Comparison of ENCODE assay signal across 8 mouse cellular contexts in genomic region chr2:94371093-94371492, GRCm38 (mm10). TPM values are rescaled to one million over a fixed set of nuclear protein-coding genes. Genes with fewer than 3 reads are reported as not detected.
DNase-seq lines count a peak whose midpoint lies in the region; ATAC-seq and TF ChIP-seq lines count a peak whose summit lies in the region.
"Had no signal": no experiment of that assay in that cellular context is flagged by ENCODE, and none has a peak within 500 bp of the region (broad histone marks: within the 10 kb centered on the region; RNA-seq: fewer than 3 reads in every experiment).

No protein-coding gene starts in this region.

- no peak for TF ChIP-seq EP300 in CH12.LX (IDR thresholded peaks at IDR 0.05; ENCODE audit: low read length)
- no peak for TF ChIP-seq EP300 in lung, postnatal 0 days (IDR thresholded peaks at IDR 0.05)

- in situ Hi-C loops in CH12.LX (cut with MboI; ENCODE audit: low pct_ligation_motif_present, low pct_unique_long_range_greater_than_20kb, low sequenced_read_pairs): no loop called here

- H3K27ac ChIP-seq in kidney, embryonic 15.5 days: no peak overlapping the region
- H3K27ac ChIP-seq in CH12.LX (ENCODE audit: insufficient read depth, low read depth): no peak overlapping the region
- no peak overlapping the region for H3K27ac ChIP-seq in lung, postnatal 0 days (ENCODE audit: low read length)
- H3K27ac ChIP-seq: embryonic facial prominence, embryonic 15.5 days had no signal

- H3K27me3 ChIP-seq in kidney, embryonic 15.5 days: no peaks in the 10 kb centered on the region
- H3K27me3 ChIP-seq in CH12.LX (replicated peaks): no peaks in the 10 kb centered on the region
- no peaks in the 10 kb centered on the region for H3K27me3 ChIP-seq in lung, postnatal 0 days (replicated peaks; ENCODE audit: insufficient read depth, low read length)
- H3K27me3 ChIP-seq: embryonic facial prominence, embryonic 15.5 days had no signal

- no peak for TF ChIP-seq POLR2A in CH12.LX (IDR thresholded peaks at IDR 0.05; ENCODE audit: low read depth, low read length)

- no peak overlapping the region for H3K4me3 ChIP-seq in kidney, embryonic 15.5 days (replicated peaks)
- H3K4me3 ChIP-seq in CH12.LX (replicated peaks in 1 of 3; ENCODE audit: low read depth in 2 of 3, low read length in 2 of 3, poor library complexity in 1 of 3): no peak overlapping the region
- H3K4me3 ChIP-seq in lung, postnatal 0 days (ENCODE audit: low read depth, low read length): no peak overlapping the region
- H3K4me3 ChIP-seq: embryonic facial prominence, embryonic 15.5 days had no signal

- peaks cover 77% of the 10 kb centered on the region for H3K36me3 ChIP-seq in kidney, embryonic 15.5 days
- peaks cover 39 to 79% of the 10 kb centered on the region in 2 experiments for H3K36me3 ChIP-seq in CH12.LX (replicated peaks in 1 of 2; ENCODE audit: control insufficient read depth in 1 of 2, insufficient read depth in 1 of 2, low read length in 1 of 2)
- peaks cover 35% of the 10 kb centered on the region for H3K36me3 ChIP-seq in lung, postnatal 0 days (ENCODE audit: insufficient read depth, low read length)

- no peaks in the 10 kb centered on the region for H3K79me2 ChIP-seq in CH12.LX (replicated peaks; ENCODE audit: control insufficient read depth, extremely low read depth, insufficient read depth, poor library complexity, severe bottlenecking)

- dilution Hi-C loops in CH12.LX (cut with MboI; ENCODE audit: extremely low pct_ligation_motif_present, extremely low pct_unique_long_range_greater_than_20kb, low sequenced_read_pairs): no loop called here

- no peak overlapping the region for H3K9ac ChIP-seq in kidney, embryonic 15.5 days
- H3K9ac ChIP-seq in CH12.LX (ENCODE audit: insufficient read depth, low read depth): no peak overlapping the region
- no peak overlapping the region for H3K9ac ChIP-seq in lung, postnatal 0 days (replicated peaks; ENCODE audit: low read depth)
- H3K9ac ChIP-seq: embryonic facial prominence, embryonic 15.5 days had no signal

- no peaks in the 10 kb centered on the region for H3K9me3 ChIP-seq in kidney, embryonic 15.5 days (replicated peaks)
- H3K9me3 ChIP-seq in CH12.LX (replicated peaks; ENCODE audit: low read length): no peaks in the 10 kb centered on the region
- H3K9me3 ChIP-seq in lung, postnatal 0 days (ENCODE audit: low read length): no peaks in the 10 kb centered on the region
- H3K9me3 ChIP-seq: embryonic facial prominence, embryonic 15.5 days had no signal

- peak; percentile 16 to 56; a peak in 3 of 4 replicates for TF ChIP-seq CTCF in CH12.LX (conservative IDR thresholded peaks at IDR 0.05 in 1 of 2, IDR thresholded peaks at IDR 0.05 in 1 of 2; ENCODE audit: low read depth in 2 of 2, low read length in 2 of 2)
- TF ChIP-seq CTCF in lung, postnatal 0 days (IDR thresholded peaks at IDR 0.05): peak; percentile 62

- peak; percentile 15 for TF ChIP-seq RAD21 in CH12.LX (IDR thresholded peaks at IDR 0.05; ENCODE audit: low read depth, low read length)

- no peak for ATAC-seq in kidney, embryonic 15.5 days (replicated peaks; ENCODE audit: low FRiP score)
- ATAC-seq in lung, postnatal 0 days: no peak
- no peak for ATAC-seq in monocyte, adult 5-6 weeks (replicated peaks; ENCODE audit: insufficient number of reproducible peaks, low FRiP score, low TSS enrichment, poor library complexity, severe bottlenecking)

- peak; percentile 37 for DNase-seq in kidney, adult 18-20 months
- DNase-seq in B cell, adult 2 months: peak; percentile 2 to 16
- peak; percentile 33 for DNase-seq in CH12.LX (ENCODE audit: extremely low read depth)
- peak; percentile 15 for DNase-seq in fibroblast of lung, adult 2 months (ENCODE audit: low read depth)
- DNase-seq in lung, postnatal 0 days (ENCODE audit: low spot score): no peak

- H3K4me1 ChIP-seq in kidney, embryonic 15.5 days: no peaks in the 10 kb centered on the region
- H3K4me1 ChIP-seq in CH12.LX (ENCODE audit: control insufficient read depth in 1 of 2, insufficient read depth in 2 of 2): no peaks in the 10 kb centered on the region
- no peaks in the 10 kb centered on the region for H3K4me1 ChIP-seq in lung, postnatal 0 days (ENCODE audit: insufficient read depth, low read depth, low read length)
- H3K4me1 ChIP-seq: embryonic facial prominence, embryonic 15.5 days had no signal

- 79% methylated on average over 6 of the region's 6 CpGs for WGBS in kidney, embryonic 15.5 days
- 88% methylated on average over 6 of the region's 6 CpGs for WGBS in lung, postnatal 0 days

- H3K4me2 ChIP-seq in kidney, embryonic 15.5 days: no peak overlapping the region
- H3K4me2 ChIP-seq in CH12.LX (ENCODE audit: insufficient read depth, low read depth, poor library complexity, severe bottlenecking): no peak overlapping the region
- no peak overlapping the region for H3K4me2 ChIP-seq in lung, postnatal 0 days (replicated peaks; ENCODE audit: low read depth, low read length)
- H3K4me2 ChIP-seq: embryonic facial prominence, embryonic 15.5 days had no signal

TF ChIP-seq in CH12.LX, 34 proteins besides CTCF, POLR2A, EP300 and RAD21:
- TF ChIP-seq ZC3H11A (IDR thresholded peaks at IDR 0.05; ENCODE audit: low read depth, low read length) (no peak), ETS1 (conservative IDR thresholded peaks at IDR 0.05; ENCODE audit: low read depth, low read length) (no peak), USF2 (conservative IDR thresholded peaks at IDR 0.05; ENCODE audit: low read depth, low read length) (no peak), SMC3 (IDR thresholded peaks at IDR 0.05; ENCODE audit: low read depth, low read length) (peak; percentile 47)

RNA-seq across cellular contexts. Expression of gene Ttc17, which starts 35.4 kb away (rescaled TPM):
- 15.5 and 15.6 TPM in 2 replicates for polyA plus RNA-seq in kidney, embryonic 15.5 days (2015; fragmentation: Nextera tagmentation; extraction: Ambion mirVana)
- 11.6 and 13.2 TPM in 2 replicates for total RNA-seq in CH12.LX (2012; rRNA removed)
- total RNA-seq in CH12.LX (2014; rRNA removed): 10.8 and 13.8 TPM in 2 replicates
- polyA plus RNA-seq in CH12.LX (2012; ENCODE audit: insufficient read length, low read depth): 17.9 and 19.5 TPM in 2 replicates
- 13.1 and 13.7 TPM in 2 replicates for polyA plus RNA-seq in lung, postnatal 0 days (2015; fragmentation: Nextera tagmentation; extraction: Ambion mirVana)
- 39.2 to 67.6 TPM (median 63.9 TPM) in 3 replicates for total RNA-seq in monocyte, adult 5-6 weeks (2017)
